Mouse (Mus musculus): ENCODE results near the gene Kcna7.

Gene Kcna7

DNA sequence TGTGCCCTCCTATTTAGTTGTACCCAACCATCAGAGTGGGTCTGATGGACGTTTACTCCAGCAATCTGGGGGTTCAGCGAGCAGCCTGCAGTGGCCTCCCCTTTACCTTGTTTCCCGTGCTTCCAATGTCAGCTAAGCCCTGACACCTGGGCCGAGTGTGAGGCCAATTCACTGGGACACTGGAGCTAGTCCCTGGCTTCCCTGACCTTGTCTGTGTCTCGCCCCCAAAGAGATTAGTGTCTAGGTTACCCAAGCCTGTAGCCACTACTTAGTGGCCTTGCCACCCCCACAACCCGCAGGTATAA is 15.1 kb downstream of the Kcna7 start, which contains the start of gene Lhb:
Gene Lhb, plus strand, starts transcription at position 206 of the 305 bp plus-strand sequence.
- DNase-seq (ENCODE audit: low read depth, low spot score), result no peak

DNA sequence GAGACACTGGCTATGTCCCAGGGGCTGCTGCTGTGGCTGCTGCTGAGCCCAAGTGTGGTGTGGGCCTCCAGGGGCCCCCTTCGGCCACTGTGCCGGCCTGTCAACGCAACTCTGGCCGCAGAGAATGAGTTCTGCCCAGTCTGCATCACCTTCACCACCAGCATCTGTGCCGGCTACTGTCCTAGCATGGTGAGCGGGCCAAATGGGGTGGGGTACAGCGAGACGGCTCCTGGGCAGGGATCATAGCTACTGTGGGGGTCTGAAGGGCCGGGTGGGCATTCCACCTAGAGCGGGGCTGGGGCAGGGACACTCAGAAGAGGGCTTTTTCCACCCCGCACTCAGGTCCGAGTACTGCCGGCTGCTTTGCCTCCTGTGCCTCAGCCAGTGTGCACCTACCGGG is 15.7 kb downstream of the Kcna7 start:
- DNase-seq (ENCODE audit: low read depth, low spot score), result no peak

DNA sequence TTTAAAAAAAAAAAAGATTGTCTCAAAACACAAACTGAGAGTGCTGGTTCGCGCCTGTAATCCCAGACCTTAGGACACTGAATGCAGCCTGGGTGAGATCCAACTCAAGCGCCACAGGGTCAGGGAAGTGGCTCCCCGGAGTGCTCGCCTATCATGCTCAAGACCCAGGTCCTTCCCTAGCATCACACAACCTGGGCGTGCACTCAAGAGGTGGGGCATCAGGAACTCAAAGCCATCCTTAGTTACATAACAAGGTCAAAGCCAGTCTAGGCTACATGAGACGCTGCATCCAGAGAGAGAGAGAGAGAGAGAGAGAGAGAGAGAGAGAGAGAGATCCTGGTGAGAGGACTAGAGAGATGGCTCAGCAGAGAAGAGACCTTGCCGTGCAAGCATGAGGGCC is 21.1 kb downstream of the Kcna7 start:
- DNase-seq (ENCODE audit: low read depth, low spot score), result no peak

DNA sequence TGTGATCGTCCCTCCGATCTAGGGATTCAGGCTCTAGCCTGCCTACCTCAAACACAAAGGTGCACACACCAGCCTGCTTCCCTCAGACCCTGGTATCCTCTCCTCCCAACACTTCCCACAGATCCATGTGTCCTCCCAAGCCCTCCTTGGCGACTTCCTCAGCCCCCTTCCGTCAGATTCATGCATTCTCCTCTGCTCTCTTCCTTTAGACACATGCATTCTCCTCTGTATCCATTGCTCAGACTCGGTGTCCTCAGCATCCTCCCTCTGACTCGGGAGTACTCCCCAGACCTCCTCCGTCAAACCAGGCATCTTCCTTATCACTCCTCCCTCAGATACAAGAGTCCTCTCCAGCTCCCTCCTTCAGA is 28.4 kb downstream of the Kcna7 start:
- DNase-seq (ENCODE audit: low read depth, low spot score), result no peak

DNA sequence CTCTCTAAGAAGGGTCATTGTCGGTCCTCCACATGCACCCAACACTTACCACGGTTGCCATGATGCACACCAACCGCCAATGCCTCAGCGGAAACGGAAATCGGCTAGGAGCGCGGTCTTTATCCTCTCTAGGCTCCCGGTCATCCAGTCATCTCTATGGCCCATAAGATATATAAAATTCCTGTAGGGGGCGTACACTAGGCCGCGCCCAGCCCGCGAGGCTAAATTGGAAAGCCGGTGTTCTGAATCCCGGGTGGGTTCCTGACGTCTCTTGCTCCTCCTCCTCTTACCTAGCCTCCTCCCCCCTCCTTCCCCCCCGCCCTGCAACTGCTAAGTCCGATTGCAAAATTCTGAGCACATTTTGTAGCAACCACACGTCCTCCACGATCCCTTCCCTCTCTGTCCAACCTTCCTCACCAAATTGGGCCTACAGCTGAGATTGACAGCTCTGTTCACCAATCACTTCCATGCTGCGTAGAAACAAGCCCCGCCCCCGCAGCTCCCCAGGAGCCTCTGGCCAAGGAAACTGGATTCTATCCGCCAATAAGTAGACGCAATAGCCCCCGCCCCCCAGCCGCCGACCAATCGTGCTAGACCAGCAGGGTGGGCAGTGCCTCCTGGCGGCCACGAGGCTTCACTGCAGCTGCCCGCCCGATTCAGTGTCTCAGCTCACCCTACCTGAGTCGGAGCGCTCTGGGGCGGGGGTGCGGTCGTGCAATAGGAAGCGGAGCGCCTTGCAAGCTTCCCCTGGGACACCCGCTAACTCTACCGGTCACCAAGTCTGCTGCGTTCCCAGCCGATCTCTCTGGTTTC is 29.0 kb downstream of the Kcna7 start, which contains the start of gene Gys1:
Gene Gys1, plus strand, starts transcription at position 642 of the 813 bp plus-strand sequence.
- DNase-seq (ENCODE audit: low read depth, low spot score), result peak; percentile 100

DNA sequence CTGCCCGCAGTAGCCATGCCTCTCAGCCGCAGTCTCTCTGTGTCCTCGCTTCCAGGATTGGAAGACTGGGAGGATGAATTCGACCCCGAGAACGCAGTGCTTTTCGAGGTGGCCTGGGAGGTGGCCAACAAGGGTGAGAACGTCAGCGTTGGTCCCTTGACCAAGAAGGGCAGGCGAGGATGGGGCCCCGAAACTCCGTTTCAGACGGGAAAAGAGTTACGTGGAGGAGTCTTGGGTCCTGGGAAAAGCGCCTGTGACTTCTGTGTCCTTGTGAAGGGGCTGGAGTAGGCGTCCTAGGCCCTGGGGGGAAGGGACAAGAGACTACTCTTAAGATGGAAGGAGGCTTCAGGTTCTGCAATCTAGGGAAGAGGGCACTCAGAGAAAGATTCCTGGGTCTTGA is 29.6 kb downstream of the Kcna7 start:
- DNase-seq (ENCODE audit: low read depth, low spot score), result no peak

DNA sequence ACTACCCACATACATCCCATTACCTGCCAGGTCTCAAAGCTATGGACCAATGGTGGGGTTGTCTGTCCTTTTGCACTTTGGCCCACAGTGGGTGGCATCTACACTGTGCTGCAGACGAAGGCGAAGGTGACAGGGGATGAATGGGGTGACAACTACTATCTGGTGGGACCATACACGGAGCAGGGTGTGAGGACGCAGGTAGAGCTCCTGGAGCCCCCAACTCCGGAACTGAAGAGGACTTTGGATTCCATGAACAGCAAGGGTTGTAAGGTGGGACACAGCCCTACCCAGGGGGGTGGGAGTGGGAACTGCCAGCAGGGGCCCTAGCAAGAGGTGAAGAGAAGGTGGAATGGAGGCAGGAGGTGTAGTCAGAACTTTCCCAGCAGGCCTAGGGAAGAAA is 31.0 kb downstream of the Kcna7 start:
- DNase-seq (ENCODE audit: low read depth, low spot score), result no peak

DNA sequence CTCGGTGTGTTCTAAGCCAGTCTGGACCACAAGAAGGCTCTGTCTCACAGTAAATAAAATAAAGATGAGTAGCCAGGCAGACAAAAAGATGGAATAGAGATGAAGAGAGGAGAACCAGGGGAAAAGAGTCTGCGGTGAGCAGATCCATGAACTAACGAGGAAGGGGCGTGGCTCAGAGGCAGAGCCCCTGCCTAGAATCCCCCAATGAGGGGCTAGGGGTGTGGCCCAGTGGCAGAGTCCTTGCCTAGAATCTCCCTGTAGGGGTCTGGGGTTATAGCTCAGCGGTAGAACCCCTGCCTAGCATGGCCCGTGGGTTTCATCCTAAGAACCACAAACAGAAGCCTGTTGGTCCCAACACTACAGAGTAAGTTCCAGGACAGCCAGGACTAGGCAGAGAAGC is 31.6 kb downstream of the Kcna7 start:
- no peak for DNase-seq (ENCODE audit: low read depth, low spot score)

DNA sequence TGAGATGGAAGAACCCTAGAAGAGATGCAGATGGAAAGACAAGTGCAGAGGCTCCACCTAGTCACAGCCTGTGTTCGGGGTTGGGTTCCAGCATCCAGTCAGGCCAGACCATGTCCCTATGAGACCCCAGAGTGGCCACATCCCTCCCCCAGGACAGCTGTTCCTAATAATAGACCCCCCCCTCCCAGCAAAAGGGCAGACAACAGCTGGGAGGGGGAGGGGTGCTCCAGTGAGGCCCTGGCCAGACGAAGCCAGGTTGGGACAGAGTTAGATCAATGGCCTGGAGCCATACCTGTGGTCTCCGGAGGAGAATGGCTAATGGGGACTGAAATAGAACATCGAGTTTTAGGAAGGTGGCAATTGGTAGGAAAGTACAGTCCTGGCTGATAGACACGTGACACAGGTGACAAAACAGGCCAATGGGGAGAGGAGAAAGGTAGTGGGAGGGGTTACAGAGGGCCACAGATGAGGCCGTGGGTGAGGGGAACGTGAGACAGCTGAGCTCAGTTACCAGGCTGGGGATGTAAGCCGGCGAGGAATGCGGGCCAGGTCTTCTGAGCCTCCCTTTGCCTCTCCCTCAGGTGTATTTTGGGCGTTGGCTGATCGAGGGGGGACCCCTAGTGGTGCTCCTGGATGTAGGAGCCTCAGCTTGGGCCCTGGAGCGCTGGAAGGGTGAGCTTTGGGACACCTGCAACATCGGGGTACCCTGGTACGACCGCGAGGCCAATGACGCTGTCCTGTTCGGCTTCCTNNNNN is 32.2 kb downstream of the Kcna7 start, which contains the start of gene Ruvbl2:
Gene Ruvbl2, minus strand, starts transcription at position 576 of the 756 bp plus-strand sequence.
- DNase-seq (ENCODE audit: low read depth, low spot score), result no peak

DNA sequence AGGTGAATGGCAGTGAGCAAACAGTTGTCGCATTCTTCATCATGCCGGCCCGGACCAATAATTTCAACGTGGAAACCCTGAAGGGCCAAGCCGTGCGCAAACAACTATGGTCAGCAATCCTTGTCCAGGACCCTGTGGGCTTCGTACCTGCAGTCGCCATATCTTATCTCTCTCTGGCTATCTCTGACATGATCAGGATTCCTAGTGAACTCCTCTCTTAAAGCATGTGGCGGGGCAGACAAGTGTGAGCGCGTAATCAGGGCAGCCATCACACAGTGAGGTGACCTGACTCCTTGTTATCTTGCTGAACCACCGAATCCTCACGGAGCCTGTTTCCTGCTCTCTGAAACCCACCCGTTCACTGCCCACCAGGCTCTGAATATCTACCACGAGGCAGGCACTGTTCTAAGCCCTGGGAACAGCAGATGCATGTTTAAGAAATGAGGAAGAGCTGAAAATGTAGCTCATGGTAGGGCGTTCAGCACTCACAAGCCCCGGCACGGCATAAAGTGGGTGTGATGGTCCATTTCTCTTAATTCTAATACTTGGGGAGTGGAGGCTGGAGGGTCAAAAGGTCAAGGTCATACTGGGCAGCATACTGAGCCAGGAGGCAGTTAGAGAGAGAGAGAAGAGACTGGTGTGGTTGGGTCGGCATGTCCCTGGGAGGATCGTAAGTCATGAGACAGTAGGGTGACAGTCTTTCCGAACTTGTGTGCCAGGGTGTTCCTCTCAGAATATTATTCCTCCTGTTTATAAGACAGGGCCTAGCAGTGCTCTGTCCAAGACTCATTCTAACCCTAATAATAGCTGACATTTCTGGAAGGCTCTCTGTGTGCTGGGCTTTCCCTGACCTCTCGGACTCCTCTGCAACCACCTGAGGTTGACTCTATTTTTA is 38.3 kb downstream of the Kcna7 start:
- DNase-seq (ENCODE audit: low read depth, low spot score), result no peak

DNA sequence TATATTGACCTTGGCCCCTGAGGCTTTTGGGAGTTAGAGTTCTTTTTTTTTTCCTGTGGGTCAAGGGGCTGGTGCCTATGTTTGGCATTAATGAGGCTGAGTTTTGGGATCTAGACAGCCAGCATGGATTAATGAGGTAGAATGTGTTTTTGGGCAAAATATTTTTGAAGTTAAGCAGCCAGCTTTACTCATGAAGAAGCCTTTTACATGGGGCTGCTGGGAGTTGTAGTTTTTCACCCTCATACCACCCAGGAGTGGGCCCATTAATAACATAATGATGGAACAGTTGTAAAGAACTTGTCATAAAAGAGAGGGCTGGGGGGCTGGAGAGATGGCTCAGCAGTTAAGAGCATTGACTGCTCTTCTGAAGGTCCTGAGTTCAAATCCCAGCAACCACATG is 41.1 kb downstream of the Kcna7 start:
- DNase-seq (ENCODE audit: low read depth, low spot score), result no peak

DNA sequence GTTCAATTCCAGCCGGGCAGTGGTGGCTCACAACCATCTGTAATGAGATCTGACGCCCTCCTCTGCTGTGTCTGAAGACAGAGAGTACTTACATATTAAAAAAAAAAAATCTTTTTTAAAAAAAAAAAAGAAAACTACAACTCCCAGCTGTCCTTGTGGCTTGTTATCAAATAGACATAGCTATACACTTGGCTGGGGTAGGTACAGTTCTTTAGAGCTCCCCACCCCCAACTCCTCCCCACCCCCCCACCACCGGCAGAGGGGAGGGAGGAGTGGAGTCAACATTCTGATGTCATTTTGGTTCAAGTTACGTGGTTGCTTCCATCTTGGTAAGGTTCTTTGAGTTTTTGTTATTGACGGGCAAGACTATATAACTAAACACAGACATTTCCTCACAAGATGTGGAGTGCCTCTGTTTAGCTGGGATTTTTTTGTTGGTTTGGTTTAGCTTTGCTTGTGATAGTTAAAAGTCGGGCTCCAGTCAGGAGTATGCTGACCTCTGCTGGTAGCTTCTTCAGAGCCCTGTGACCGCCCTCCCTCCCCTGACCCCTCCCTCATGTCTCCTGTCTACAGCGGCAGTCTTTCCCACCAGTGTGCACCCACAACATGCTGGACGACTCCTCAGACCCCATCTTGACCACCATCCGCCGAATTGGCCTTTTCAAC is 42.0 kb downstream of the Kcna7 start:
- no peak for DNase-seq (ENCODE audit: low read depth, low spot score)

DNA sequence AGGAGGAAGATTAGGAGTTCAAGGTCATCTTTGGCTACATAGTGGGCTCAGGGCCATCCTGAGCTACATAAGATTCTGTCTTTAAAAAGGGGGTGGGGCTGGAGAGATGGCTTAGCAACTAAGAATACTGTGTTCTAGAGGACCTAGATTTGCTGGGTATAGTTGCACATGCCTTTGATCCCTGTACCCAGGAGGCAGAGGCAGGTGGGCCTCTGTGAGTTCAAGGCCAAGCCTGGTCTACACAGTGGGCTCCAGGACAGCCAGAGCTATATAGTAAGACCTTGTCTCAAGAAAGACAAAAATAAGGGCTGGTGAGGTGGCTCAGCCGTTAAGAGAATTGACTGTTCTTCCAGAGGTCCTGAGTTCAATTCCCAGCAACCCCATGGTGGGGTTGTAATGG is 44.5 kb downstream of the Kcna7 start:
- no peak for DNase-seq (ENCODE audit: low read depth, low spot score)

DNA sequence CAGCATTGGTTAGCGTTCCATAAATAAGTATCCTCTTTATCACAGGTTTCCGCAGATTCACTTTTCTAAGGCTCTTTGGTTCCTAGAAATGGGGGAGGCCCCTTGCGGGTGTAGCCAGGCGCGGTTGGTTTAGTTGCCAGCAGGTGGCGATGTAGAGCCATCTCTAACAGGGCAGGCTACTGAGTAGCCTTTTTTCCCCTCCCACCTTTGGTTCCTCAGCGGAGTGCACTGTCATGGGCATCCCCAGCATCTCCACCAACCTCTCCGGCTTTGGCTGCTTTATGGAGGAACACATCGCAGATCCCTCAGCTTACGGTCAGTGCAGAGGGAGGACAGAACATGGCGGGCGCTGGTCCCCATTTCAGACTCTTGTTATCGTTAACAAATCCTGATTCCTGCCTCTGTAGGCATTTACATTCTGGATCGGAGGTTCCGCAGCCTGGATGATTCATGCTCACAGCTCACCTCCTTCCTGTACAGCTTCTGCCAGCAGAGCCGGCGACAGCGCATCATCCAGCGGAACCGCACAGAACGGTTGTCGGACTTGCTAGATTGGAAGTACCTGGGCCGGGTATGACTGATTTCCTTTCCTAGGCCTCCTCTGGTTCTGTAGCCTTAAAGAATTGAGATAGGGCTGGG is 46.0 kb downstream of the Kcna7 start:
- no peak for DNase-seq (ENCODE audit: low read depth, low spot score)

DNA sequence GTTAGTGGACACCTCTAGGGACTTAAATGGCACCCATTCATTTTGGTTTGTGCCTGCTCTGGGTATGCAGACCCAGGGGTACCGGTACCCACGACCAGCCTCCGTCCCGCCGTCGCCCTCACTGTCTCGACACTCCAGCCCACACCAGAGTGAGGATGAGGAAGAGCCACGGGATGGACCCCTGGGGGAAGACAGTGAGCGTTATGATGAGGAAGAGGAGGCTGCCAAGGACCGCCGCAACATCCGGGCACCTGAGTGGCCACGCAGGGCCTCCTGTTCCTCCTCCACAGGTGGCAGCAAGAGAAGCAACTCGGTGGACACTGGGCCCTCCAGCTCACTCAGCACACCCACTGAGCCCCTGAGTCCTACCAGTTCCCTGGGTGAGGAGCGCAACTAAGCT is 49.5 kb downstream of the Kcna7 start:
- no peak for DNase-seq (ENCODE audit: low read depth, low spot score)

DNA sequence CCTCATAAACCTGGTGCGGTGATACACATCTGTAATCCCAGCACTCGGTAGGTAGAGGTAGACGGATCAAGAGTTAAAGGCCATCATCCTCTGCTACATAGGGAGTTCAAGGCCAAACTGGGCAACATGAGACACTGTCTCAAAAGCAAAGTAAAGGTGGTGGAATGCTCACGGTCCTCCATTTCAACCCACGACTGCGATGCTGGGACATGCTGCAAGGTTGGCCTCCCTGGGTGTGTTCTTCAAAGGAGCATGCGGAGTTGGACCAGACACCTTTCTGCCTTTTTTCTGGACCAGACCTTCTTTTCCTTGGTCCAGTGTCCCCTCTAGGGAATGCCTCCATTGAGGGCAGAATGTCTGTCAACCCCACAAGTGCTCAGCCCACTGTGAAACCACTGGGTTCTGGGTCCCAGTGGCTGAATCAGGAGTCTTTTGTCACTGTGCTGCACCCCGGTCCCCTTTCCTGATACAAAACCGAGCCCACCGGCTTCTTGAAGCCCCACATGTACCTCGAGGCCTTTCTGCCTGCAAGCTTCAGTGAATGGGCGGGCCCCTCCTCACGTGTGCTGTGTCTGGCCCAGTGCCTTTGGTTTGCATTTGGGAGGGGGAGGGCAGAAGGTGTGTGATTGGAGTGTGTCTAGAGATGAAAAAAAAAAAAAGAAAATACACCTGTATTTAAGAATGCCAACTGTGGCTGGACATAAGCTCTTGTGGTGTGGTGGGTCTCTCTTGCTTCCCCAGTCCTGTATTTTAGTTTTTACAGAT is 50.7 kb downstream of the Kcna7 start:
- no peak for DNase-seq (ENCODE audit: low read depth, low spot score)

DNA sequence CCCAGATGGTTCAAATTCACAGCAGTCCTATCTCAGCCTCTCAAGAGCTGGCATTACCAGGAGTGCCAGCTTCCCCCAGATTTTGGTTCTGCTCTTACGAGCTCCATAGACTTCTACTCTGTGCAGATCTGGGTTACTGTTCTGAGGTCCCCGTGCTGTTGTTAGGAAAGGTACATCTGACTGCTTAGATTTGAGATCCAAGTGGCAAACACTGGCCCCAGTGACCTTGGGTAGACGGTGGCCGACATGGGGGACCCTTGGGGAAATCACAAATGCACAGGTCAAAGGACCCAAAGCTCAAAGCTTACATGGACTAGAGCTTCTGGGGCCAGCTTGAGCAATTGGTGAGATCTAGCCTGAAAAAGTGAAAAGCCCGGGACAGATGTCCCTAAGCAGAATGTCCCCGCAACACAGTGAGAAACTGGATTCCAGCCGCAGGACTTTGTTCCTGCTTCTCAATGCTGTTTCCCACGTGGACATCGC is 51.3 kb downstream of the Kcna7 start:
- DNase-seq (ENCODE audit: low read depth, low spot score), result no peak

DNA sequence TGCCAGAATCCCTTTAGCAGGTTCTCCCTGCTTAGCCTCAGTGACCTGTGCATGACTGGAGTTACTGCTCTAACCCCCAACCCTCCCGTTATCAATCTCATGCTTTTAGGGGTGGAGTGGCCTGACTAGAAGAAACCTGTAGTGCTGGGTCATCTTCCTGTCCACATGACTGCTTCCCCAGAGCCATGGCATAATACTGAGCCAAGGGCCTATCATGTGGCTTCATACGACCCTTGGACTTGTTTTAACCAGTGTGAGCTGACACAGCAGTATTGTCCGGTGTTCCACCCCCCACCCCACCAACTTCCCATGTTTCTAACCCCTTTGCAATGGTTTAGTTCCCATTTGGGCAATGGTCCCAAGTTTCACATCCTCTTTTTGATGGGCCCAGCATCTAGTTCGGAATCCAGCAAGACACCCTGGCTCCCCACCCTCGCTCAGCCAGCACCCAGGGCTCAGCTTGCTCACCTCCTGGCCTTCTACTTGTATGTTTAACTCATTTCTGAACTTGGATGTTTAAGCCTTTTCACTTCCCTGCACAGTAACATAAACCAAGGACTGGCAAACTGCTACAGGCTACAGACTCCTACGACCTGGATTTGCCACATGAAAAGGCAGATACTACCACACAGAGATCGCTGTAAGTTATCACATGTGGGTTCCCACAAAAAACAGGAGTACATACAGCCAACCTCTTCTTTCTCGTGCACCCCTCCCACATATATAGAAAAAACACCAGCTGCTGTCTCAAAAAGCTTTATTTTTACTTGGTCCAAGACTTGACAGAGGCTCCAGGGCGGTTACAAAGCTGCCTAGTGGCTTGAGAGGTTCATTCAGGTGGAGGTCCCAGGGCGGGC is 52.0 kb downstream of the Kcna7 start:
- no peak for DNase-seq (ENCODE audit: low read depth, low spot score)
